Mouse (Mus musculus) lung, postnatal 0 days (tissue): ENCODE results near the gene Ppp2r3a.

ENCODE experiments used
- CTCF ChIP-seq: IDR thresholded peaks from 2 replicates; pipeline ENCODE4 v1.5.1; 2016; ENCODE audit warnings: antibody characterized with exemption, mild to moderate bottlenecking
- EP300 ChIP-seq: IDR thresholded peaks from 2 replicates; pipeline ENCODE4 v1.6.1; 2016; ENCODE audit warnings: antibody characterized with exemption, mild to moderate bottlenecking, control low read depth

DNA sequence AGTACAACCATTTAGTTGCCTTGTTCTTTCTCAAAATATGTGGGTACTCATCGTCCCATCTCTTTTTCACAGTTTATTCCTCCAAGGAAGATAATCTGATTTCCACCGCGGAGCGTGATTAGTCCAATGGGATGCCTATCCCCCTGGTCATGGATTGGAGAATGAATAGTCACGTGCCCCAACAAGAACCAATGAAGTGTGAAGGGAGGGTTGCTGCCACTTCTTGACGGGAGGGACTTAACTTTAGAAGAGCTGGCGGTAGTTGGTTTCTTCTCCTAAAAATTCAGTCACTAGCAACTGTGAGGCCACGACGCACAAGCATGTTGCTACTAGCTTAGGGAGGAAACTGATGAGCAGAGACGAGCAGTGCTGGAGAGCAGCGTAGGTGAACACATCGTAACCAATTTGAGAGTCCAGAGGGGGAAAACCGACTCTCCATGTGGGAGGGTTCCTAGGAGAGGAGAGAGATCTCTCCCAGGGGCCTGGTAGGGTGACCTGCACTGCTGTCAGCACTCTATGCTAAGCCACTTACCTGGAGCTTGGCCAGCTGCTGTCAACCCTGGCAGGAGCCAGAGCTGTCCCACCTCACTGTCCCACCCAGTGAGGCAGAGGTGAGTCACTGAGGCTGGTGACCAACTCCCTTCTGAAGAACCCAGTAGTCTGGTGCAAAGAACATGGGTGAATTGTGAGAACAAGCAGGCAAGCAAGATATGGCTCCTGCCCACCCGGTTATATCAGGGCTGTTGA is 37.5 kb upstream of the Ppp2r3a start:
- TF ChIP-seq CTCF (no peak), EP300 (no peak)
